In genomic region chr5:25665516-25665915, GRCm38 (mm10) we compare ENCODE assay signal across 9 mouse cellular contexts.
"Had no signal": no experiment of that assay in that cellular context is flagged by ENCODE, and none has a peak within 500 bp of the region (broad histone marks: within the 10 kb centered on the region; RNA-seq: fewer than 3 reads in every experiment).

No protein-coding gene starts in this region.

- H3K9me3 ChIP-seq: kidney, embryonic 15.5 days; limb, embryonic 13.5 days; midbrain, embryonic 13.5 days had no signal

- H3K4me1 ChIP-seq: kidney, embryonic 15.5 days had no signal

- DNase-seq: kidney, adult 2 months; lung, adult 18-20 months; spleen, adult 18-20 months; thymus, adult 18-20 months; thymus, postnatal 14 days had no signal

- H3K27ac ChIP-seq: kidney, embryonic 15.5 days; liver, embryonic 14.5 days; midbrain, embryonic 13.5 days had no signal

- H3K4me2 ChIP-seq: kidney, embryonic 15.5 days; limb, embryonic 13.5 days; midbrain, embryonic 13.5 days had no signal

- H3K36me3 ChIP-seq: kidney, embryonic 15.5 days; limb, embryonic 13.5 days; midbrain, embryonic 13.5 days had no signal

- H3K27me3 ChIP-seq: kidney, embryonic 15.5 days; limb, embryonic 13.5 days; midbrain, embryonic 13.5 days had no signal

- H3K4me3 ChIP-seq: kidney, embryonic 15.5 days; limb, embryonic 13.5 days; midbrain, embryonic 13.5 days had no signal

- H3K9ac ChIP-seq: kidney, embryonic 15.5 days; limb, embryonic 13.5 days; liver, embryonic 14.5 days; midbrain, embryonic 13.5 days had no signal
